Mouse (Mus musculus): ENCODE measurements around the gene Smg6.

Smg6 gene

DNA sequence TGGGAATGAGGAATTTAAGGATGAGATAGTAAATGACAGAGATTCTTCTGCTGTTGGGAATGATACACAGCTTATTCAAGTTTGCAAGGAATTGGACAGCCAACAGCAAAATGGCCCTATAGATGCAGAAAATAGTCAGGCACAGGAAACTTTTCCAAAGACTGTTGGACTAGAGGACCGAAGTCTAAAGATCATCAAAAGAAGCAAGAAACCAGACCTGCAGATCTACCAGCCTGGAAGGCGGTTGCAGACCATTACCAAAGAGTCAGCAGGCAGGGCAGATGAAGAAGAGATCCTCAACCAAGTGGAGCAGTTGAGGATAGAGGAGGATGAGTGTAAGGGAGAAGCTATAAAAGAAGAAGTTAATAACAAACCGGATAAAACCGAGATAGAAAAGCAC is 3.5 kb downstream of the Smg6 start:
- DNase-seq (ENCODE audit: low spot score) = no peak

DNA sequence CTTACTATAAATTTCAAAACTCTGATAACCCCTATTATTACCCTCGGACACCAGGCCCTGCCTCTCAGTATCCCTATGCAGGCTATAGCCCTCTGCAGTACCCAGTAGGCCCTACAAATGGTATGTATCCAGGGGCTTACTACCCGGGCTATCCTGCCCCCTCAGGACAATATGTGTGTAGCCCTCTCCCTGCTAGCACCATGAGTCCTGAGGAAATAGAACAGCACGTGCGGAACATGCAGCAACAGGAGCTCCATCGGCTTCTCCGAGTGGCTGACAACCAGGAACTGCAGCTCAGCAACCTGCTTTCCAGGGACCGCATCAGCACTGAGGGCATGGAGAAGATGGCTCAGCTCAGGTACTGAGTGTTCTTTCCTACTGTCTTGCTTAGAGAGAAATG is 4.8 kb downstream of the Smg6 start:
- no peak for DNase-seq (ENCODE audit: low spot score)

DNA sequence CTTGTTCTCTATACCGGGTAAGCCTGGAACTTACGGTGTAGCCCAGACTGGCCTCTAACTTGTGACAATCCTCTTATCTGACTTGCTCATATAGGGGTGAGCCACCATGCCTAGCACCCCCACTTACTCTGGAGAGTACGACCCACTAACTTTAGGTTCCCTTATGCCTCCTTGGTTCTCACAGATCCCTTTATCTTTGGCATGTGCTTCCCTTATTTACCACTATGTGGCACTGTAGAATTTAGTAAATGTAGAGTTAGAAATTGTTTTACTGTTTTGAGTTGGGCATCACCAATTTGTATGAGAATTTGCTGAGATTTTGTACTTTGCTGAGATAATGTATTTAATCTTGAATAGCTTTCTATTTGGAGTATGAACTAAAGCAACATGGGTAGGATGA is 20.7 kb downstream of the Smg6 start:
- no peak for DNase-seq (ENCODE audit: low spot score)

DNA sequence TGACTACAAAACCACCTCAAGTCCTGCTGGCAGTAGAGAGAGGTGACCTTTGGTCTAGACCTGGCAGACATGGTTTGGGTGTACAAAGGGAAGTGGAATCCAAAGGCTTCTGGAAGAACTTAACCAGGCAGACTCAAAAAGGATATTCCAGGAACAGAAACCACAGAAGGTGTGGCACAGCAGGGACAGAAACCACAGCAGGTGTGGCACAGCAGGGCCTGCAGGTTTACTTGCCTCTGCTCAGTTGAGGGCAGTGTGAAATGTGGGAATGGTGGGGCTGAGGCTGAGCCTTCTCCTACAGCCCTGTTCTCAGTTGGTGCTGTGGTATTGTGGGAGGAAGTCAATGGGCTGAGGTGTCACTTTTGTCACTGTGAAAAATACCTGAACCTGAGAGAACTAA is 29.3 kb downstream of the Smg6 start:
- no peak for DNase-seq (ENCODE audit: low spot score)

DNA sequence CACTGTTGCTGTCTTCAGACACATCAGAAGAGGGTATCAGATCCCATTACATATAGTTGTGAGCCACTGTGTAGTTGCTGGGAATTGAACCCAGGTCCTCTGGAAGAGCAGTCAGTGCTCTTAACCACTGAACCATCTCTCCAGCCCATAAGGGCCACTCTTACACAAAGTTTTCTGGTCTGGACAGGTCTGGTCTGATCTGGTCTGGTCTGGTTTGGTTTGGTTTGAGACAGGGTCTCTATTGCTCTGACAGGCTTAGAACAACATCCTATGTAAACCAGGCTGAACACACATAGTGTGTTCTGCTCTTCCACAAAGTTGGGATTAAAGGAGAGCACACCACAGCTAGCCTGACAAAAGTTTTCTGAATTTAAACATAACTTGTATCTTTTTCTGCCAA is 30.4 kb downstream of the Smg6 start:
- no peak for DNase-seq (ENCODE audit: low spot score)

DNA sequence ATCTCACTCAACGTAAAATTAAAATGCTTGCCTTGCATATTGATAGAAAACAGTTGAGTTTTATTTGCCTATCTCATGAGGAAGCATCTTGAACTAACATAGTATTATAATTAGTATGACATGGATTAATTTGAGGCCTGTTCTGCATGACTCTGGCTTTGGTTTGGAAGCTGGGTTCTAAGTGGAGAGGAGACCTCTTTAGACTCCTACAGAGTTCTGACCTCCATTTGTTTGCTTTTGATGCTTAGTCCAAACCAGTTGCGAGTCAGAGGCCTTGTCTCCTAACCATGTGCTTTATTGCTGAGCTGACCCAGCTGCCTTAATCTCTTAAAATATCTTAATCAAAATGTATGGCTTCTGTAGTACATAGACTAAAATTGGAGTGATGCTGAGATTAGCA is 32.0 kb downstream of the Smg6 start:
- no peak for DNase-seq (ENCODE audit: low spot score)

DNA sequence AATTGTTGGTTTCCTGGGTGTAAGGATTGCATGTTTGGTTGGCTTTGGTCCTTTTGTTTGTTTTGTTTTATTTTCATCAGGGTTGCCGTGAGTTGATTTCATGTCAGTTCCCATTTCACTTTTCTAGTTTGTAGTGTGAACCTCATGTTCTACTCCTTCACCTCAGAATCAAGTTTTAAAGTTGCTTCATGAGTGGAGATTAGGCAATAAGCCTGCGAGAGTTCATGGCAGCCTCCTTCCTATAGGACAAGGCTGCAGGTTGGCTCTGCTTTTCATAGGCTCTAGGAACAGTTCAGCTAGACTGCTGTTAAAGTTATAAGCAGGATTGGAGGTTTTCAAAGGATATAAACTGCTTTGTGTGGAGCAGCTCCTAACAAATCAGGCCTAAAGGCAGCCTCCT is 33.9 kb downstream of the Smg6 start:
- DNase-seq (ENCODE audit: low spot score) = no peak

DNA sequence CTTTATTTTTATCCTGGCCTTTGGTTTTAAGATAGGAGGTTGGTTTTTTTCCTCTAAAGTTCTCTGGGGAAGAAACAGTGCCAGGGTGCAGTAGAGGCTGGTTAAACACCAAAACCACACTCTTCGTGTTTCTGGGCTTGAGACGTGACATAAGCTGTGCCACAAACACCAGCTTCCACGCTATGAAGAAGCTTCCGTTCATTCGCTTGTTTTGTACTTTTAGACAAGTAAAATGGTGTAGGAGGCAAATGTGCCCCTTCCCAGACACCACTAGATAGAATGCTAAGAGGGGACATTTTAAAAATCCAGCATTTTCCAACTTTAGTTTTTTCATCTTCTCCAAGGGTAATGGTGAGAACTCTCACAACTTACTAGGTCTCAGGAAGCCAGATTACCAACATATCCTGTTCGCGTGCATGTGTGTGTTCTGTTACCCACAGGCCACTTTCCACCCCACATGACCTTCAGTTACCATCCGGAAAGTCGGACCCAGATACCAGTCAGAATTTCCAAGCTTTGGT is 34.5 kb downstream of the Smg6 start:
- no peak for DNase-seq (ENCODE audit: low spot score)

DNA sequence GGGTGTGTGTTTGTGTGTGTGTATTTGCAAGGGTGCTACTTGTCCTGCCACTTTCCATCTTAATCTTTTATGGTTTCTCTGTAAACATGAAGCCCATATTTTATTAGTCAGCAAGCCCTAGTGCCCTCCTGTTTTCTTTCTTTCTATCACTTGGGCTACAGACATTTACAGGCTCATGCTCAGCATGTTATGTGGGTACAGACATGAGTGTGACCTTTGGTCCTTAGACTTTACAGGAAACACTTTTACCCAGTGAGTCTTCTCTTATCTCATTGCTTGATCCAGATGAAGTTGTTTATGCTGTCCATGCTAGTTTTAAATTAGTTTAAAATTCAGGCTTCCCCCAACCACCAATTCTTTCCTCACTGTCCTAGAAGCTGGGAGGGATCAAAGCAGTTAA is 36.3 kb downstream of the Smg6 start:
- DNase-seq (ENCODE audit: low spot score) = no peak

DNA sequence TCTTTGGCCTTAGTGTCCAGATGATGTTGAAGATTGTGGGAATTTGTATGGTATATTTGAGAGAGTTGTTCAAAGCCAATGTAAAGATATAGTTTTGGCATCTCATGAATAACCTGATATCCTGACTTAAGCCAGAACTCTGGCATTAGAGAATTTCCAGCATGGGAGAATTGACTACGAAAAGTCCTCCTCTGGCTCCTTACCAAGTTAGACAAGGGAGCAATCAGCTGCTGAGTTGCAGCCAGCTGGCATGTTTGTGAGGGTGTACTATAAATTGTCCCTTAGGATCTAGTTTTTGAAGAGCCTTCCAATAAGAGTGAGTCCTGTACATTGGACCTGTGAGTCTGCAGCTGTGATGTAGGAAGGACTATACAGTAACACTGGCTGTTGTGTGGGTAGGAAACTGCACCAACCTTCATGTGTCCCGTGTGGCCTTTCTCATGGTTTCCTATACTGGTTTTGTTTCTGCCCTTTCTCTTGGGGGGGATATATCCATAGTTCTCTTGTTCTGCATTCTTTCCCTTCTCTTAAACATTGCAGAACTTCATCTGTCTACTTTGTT is 37.3 kb downstream of the Smg6 start:
- DNase-seq (ENCODE audit: low spot score) = no peak

DNA sequence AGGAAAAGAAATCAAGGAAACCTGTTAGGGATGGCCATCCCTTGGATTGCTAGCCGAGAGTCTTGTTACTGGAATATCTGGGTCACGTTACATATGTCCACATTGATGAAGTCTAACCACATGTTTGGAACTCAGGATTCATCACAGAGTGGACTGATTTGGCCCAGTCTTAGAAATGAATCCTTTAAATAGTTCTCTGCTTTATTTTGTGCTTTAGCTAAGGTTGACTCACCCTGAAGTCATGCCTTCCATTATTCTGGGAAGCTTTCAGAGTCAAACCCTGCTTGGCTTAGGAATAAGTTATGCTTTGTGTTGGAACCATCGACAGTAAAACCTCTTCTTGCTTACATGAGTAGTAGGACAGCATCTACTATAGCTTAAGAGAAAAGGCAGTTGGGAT is 39.9 kb downstream of the Smg6 start:
- no peak for DNase-seq (ENCODE audit: low spot score)

DNA sequence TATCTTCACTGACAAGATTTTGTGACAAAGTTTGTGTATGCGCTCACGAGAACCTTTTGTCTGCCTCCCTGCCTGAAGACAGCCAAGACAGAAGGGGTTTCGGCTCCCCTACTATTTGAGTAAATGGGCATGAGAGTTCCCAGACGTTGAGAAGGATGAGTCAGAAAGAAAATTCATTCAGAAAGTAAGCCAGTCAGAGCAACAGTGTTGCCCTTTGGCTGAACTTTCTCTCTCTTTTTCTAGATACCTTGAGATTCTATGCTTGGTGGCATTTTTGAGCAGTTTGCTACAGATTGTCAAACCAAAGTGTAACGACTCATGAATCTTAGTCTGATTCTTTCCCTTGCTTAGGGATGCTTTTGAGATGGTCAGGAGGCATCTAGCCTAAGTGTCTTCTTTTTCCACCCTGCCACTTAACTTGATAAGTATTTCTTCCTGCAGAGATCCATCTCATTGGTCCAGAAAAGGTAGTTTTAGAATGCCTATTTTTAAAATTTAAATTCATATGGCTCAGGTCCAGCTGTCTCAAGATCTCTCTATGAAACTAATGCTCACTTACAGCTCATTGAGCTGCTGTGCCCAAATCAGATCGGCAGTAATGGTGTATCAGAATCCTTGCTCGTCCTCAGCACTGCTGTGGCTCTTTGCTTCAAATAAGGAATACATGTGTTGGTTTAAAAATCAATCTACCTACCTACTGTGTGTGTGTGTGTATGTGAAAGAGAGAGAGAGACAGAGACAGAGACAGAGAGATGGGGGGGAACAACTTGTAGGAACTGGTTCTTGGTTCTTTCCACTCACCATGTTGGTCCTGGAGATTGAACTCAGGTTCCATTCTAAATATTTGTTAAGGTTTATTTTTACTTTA is 47.9 kb downstream of the Smg6 start:
- no peak for DNase-seq (ENCODE audit: low spot score)

DNA sequence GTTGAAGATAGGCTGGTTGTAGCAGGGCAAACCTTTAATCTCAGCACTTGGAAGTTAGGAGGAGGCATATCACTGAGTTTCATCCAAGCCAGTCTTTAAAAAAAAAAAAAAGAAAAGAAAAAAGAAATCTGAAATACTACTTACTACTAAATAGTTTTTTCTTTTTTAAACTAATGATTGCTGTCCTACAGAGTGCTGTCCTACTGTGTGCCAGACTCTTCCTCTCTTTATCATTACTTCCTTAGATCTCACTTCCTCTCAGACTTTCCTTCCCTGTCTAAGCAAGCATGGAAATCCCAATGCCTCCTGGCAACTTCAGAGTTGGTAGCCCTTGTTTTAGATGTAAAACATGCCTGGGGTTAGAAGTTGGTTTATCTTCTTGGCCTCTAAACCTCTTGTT is 49.0 kb downstream of the Smg6 start:
- no peak for DNase-seq (ENCODE audit: low spot score)

DNA sequence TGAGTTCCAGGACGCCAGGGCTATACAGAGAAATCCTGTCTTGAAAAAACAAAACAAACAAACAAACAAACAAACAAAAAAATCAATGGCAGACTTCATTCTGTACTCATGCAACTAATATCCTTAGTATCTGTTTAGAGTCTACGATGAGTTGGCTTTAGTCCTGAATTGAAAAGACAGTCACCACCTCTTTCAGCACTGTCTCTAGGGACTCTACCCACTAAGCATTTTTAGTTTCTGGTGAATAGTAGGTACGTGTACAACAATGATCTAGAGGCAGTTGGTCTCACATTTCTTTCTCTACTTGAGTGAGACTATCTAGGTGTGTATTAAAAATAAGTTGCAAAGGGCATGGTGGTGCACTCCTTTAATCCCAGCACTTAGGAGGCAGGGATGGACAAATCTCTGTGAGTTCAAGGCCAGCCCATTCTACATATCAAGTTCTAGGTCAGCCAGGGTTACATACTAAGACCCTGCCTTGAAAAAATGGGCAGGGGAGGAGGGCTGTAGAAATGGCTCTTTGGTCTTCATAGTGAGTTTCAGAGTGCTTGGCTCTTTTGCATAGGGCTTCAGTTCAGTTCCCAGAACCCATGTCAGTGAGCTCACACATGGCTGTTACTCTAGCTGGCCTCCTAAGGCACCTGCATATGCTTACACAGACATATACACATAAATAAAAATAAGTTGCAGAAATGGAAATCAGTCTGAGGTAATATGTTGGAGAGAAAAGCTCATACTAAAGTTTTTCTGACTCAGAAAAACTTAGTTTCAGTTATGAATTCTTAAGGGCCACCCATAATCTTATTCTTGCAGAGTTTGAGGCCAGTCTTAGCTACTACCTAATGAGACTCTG is 51.4 kb downstream of the Smg6 start:
- no peak for DNase-seq (ENCODE audit: low spot score)

DNA sequence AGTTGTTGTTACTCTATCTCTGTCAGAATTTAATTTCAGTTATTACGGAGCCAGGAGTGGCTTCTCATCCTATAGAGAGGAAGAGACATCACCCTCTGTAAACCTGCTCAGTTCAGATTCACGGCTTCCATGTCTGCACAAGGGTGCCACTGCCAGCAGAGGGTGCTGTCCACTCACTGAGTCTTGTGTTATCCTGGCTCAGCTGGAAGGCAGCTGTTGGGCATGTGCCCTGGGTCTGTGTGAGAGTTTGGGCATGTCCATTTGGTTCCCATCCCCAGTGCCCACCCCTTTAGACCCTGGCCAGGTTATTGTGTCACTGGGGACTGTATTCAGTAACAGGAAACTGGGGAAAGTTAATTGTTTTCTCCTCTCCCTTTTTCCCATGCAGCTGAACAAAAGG is 55.8 kb downstream of the Smg6 start:
- DNase-seq (ENCODE audit: low spot score) = peak; percentile 81

DNA sequence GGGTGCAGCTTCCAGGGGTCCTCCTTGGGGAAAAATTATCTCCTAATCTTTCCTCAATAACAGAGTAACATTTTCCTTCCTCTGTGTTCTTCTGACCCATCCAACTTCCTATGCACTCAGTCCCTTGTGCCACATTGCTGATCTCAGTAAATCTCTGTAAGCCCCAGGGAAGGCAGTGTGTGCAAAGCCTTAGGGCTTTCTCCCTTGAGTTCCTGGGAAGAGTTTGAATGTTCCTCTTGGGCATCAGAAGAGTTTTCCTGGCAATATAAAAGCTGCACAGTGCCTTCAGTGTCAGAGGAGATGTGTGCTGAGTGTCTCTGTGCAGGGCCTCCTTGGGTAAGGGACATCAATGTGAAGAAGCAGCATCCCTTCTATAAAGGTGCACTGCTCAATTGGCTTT is 56.6 kb downstream of the Smg6 start:
- no peak for DNase-seq (ENCODE audit: low spot score)

DNA sequence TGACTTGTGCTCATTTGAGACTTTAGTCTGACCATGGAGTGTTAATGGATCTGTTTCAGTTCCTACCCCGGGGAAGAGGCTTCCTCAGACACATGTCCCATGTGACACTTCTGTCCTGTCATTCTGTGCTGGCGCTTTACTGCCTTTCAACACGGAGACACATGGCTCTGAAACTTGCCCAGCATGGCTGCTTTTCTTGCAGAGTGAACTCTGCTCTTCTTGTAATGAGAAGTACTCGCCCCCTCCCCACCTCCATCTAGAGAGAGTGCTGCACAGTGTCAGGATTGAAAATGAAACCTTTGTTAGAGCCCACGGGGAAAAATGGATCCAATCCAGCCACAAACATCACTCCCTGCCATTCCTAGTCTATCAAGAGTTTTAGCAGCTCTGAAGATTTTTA is 62.5 kb downstream of the Smg6 start:
- DNase-seq (ENCODE audit: low spot score) = no peak

DNA sequence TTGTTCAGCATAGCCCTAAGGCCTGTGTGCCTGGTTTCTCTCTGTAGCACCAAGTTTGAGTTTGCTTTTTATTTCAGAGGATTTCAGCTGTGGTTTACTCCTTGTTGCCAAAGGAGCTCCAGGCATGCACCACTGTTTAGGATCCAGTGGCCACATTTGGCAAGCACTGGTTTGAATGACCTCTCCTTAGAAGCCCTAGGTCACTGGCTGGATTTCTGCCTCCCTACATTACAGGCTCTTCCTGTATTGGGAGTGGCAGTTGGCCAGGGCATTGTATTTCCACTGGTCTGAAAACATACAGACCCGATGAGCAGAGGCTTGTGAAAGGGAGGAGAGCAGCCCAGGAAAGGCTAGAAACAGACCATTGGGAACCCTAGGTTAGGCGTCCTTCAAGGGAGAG is 63.4 kb downstream of the Smg6 start:
- no peak for DNase-seq (ENCODE audit: low spot score)

DNA sequence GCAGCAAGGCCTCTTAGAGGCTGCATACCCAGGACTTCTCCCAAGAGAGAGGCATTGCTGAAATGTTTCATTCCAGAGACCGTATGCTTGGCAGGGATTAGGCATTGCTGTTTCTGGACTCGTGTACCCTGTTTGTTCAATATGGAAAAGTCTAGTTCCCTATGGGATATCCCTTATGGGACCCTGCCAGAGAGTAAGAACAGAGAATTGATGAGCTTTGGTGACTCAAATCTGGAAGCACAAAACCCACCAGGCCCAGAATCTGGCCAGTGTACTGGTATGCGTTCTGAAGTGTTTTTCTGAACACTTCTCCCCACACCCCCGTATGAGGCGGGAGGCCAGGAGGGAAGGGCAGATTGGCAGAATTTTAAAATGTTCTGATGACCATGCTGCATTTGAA is 64.9 kb downstream of the Smg6 start:
- DNase-seq (ENCODE audit: low spot score) = no peak

DNA sequence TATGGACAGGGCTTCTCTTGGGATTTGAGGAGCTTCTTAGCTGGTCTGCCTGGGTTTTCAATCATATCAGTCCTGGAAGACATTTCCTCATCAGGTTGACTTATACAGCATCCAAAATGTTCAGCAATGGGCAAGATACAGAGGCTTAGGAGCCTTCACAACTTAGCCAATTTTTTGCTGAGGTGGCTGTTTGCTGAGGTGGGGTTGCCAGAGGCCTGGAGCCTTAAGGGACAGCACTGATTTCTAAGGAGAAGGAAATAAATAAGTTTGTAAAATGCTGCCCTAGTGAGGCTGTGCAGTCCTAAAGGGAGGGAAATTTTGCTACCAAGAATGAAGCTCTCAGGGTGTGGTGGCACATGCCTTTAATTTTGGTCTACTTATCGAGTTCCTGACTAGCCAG is 65.7 kb downstream of the Smg6 start:
- no peak for DNase-seq (ENCODE audit: low spot score)

DNA sequence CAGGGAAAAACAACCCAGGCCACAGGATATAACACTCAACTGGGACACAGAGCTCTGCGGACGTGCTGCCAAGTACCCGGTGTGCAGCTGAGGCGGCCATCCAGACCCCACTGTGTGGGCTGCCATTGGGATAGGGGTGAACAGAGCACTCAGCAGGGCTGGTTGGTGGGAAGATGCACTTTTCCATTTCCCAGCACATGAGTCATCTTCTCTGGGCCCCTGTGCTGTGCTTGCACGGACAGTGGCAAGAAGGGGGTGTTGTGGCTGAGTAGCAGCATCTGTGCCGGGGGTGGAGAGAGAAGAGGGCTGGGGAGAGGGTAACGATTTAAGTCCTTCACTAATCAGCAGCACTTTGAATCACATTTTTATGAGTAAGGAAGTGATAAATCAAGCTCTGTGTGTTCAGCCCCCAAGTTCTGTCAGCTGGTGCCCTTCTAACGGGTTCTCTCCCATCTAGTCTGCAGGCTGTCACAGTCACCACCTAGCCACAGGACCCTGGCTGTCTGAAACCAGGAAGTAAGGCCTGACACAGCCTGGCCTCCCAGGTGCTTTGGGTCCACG is 66.9 kb downstream of the Smg6 start:
- no peak for DNase-seq (ENCODE audit: low spot score)

DNA sequence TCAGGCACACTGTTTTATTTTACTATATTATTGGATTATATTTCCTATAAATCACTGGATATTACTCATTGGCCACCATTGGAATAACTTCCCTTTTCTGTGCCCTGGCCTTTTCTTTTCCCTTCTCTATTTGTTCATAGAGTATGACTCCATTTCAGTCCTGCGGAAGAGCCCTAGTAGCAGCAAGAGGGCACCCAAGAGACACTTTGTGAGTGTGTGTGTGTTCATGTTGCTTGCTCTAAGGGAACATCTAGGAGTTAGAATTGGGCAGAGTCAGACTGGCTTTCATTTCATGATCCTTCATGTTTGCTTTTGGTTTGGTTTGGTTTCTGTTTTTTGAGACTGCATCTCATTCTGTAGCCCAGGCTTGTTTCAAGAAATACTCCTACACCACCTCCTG is 68.5 kb downstream of the Smg6 start:
- DNase-seq (ENCODE audit: low spot score) = no peak

DNA sequence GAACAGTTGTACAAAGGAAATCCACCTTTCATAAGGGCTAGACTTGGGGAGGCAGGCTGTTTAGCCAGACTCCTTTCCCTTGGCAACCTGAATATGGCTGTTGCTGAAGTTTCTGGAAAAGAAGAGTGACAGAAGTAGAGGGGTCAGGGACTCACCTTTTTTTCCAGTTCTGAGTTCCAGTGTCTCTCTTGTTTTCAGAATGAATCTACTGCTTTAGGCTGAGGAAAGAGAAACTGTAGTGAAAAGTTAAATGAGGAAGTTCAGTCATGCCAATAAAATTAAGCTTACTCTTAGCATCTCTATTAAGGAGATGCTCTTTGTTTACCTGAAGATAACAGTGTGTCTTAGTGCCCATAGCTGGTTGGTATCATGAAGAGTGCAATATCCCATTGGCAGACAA is 69.2 kb downstream of the Smg6 start:
- no peak for DNase-seq (ENCODE audit: low spot score)

Measured in urinary bladder, postnatal 25 days (tissue).